Mouse (Mus musculus) stomach, embryonic 15.5 days (tissue): ENCODE measurements around the gene Arhgap23. TPM values are rescaled to one million over a fixed set of nuclear protein-coding genes. Genes with fewer than 3 reads are reported as not detected.

Experiments used
- ATAC-seq: fragments of 200-750 bp; cut with Nextera tagmentation; 2 replicates; pipeline ENCODE4 v1.8.0; 2017; ENCODE audit warnings: low read depth, moderate number of reproducible peaks, moderate TSS enrichment; ENCODE audit not compliant: insufficient read depth, low FRiP score
- H3K27ac ChIP-seq: fragments of 300-500 bp; sonication (generic); 2 replicates; pipeline ENCODE4 v1.5.1; 2015; ENCODE audit warnings: mild to moderate bottlenecking, inconsistent platforms
- H3K27me3 ChIP-seq: fragments of 300-500 bp; sonication (generic); replicated peaks from 2 replicates; pipeline ENCODE4 v1.6.1; 2015; ENCODE audit warnings: inconsistent platforms
- H3K36me3 ChIP-seq: fragments of 300-500 bp; sonication (generic); 2 replicates; pipeline ENCODE4 v1.6.1; 2015; ENCODE audit warnings: inconsistent platforms
- H3K4me1 ChIP-seq: fragments of 300-500 bp; sonication (generic); 2 replicates; pipeline ENCODE4 v1.6.1; 2015; ENCODE audit warnings: inconsistent platforms
- H3K4me2 ChIP-seq: fragments of 300-500 bp; sonication (generic); 2 replicates; pipeline ENCODE4 v1.6.1; 2015; ENCODE audit warnings: mild to moderate bottlenecking, inconsistent platforms
- H3K4me3 ChIP-seq: fragments of 300-500 bp; sonication (generic); replicated peaks from 2 replicates; pipeline ENCODE4 v1.5.1; 2015; ENCODE audit warnings: inconsistent platforms
- H3K9ac ChIP-seq: fragments of 300-500 bp; sonication (generic); 2 replicates; pipeline ENCODE4 v1.6.1; 2015; ENCODE audit warnings: inconsistent platforms
- H3K9me3 ChIP-seq: fragments of 300-500 bp; sonication (generic); 2 replicates; pipeline ENCODE4 v1.6.1; 2016; ENCODE audit warnings: inconsistent platforms
- WGBS: fragments of 180-500 bp; shearing (Covaris S2); methylation state at CpG from one replicate; pipeline ENCODE4 v1.1.7; 2015; 5-methylcytosine and 5-hydroxymethylcytosine counted together
- polyA plus RNA-seq: library from polyadenylated mRNA; unstranded; fragments of >200 nt; fragmentation: Nextera tagmentation; extraction: Ambion mirVana; gene quantifications from 2 replicates; pipeline ENCODE4 v1.2.1, GENCODE M21; 2015

Arhgap23 gene
- polyA plus RNA-seq, 1 experiment from 2014 or later, result 6.2 TPM

DNA sequence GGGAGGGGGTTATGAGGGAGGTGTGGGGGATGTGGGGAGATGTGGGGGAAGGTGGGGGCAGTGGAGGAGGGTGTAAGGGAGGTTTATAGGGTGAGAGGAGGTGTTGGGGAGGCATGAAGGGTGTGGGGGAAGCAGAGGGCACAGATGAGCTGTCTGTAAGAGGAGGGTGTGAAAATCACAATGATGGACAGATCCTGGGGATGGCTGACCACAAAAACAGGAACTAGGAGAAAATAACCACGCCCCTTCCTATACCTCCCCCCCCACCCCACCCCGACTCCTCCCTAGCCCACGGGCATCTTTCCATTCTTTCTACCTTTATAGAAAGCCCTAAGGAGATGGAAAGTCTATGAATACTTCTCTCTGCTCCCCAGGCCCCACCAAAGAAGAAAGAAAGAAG lies 124.8 kb downstream of the Arhgap23 start:
- peaks cover 52% of the 10 kb centered on the region for H3K27me3 ChIP-seq
- H3K4me1 ChIP-seq, result peaks cover 15% of the 10 kb centered on the region
- no peak for ATAC-seq

DNA sequence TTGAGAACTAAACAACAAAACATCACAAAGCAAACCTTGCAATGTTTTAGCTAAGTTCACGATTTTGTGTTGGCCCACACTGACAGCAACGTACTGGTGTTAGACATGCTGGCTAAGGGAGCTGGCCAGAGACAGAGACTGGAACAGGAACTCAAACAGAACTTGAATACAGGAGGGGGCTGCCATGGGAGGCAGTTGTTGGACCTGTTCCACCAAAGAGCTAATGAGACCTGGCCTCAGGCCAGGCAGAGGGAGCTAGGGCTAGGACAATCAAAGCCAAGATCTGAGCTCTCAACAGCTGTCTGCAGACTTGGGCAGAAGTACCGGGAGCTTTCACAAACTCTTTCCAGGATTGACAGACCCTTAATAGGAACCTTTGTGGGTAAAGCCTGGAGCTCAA lies 125.3 kb downstream of the Arhgap23 start:
- Histone ChIP-seq H3K27me3 (peaks cover 52% of the 10 kb centered on the region), H3K4me1 (peaks cover 13% of the 10 kb centered on the region), H3K27ac (no peak overlapping the region), H3K9me3 (no peaks in the 10 kb centered on the region), H3K9ac (no peak overlapping the region), H3K36me3 (no peaks in the 10 kb centered on the region), H3K4me2 (no peak overlapping the region), H3K4me3 (no peak overlapping the region)
- 21% methylated on average over 3 of the region's 3 CpGs for WGBS
- ATAC-seq, result peak; percentile 40; the same call in 1 of the 2 replicates

More for the DNA sequence above, 124.8 kb downstream of the Arhgap23 start:
- WGBS, result 53% methylated on average over 3 of the region's 3 CpGs
- Histone ChIP-seq H3K9ac (no peak overlapping the region), H3K4me3 (no peak overlapping the region), H3K36me3 (no peaks in the 10 kb centered on the region), H3K4me2 (no peak overlapping the region), H3K27ac (no peak overlapping the region), H3K9me3 (no peaks in the 10 kb centered on the region)

DNA sequence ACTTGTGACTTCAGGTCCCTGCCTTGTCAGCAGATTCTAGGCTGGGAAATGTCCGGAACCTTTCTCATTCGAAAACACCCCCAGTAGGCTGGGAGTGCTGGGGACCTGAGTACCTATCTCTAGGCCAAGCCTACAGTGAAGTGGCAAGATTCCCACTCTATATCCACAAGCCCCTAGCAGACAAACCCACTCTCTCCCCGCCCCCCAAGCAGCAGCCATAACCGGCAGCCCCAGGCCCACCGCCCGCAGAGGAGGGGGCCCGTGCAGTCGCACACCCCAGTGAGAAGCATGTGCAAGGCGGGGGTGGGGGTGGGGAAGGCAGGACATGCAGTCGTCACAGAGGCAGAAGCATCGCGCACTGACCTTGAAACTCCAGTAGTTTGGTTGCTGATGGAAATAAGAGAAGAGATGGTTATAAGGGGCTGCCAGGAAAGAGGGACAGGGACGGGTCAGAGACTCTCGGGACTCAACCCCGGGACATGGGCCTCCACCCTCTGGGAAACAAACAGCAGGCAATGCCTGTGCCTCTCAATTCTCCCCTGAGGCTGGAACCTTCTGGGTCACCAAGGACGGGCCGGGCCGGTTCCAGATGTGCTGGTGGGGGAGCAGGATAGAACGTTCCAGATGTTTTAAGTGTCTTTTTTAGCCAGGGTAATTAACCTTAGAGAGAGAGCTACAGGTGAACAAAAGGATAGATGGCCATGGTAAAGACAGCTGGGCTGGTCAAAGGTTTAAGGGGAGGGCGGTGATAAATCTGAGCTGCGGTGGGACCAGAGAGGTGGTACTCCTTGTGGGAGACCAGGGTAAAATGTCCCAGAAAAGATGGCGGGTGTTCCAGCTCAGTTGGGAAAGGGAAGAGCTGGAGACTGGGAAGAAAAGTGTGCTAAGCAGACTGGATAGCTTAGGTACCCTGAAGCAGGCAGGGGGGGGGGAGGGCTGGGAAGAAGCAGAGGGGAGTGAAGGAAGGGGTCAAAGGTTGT lies 127.1 kb downstream of the Arhgap23 start:
- peaks cover 51% of the 10 kb centered on the region for H3K27me3 ChIP-seq
- no peak for ATAC-seq
- no peaks in the 10 kb centered on the region for H3K36me3 ChIP-seq
- H3K27ac ChIP-seq, result no peak overlapping the region
- H3K9me3 ChIP-seq, result no peaks in the 10 kb centered on the region
- no peak overlapping the region for H3K4me2 ChIP-seq
- H3K4me1 ChIP-seq, result peaks cover 12% of the 10 kb centered on the region
- H3K9ac ChIP-seq, result no peak overlapping the region
- H3K4me3 ChIP-seq, result no peak overlapping the region
- 76% methylated on average over 22 of the region's 22 CpGs for WGBS

DNA sequence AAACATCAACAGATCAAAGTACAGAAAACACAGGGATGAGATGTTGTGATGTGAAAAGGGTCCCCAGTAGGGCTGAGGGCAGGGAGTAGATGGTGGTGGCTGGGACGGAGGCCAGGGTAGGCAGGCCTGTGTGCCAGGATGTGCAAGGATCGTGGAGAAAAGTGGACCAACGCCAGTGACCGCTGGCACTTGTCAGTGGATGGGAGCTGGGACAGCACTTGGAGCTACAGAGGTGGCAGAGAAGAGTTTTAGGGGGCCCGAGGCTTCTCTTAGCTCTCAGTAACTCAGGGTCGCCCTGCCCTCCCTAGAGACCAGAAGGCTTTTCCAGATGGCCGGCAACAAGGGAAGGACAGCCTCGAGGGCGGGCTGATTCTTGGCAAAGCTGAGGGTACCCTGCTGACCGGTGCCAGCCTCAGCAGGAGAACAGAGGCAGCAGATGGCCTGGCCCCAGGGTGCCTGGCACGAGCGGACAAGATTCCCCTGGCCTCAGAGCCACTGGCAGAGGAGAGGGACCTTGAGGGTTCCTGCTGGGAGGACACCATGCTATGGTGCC lies 127.9 kb downstream of the Arhgap23 start:
- ATAC-seq, result no peak
- Histone ChIP-seq H3K4me3 (no peak overlapping the region), H3K9ac (no peak overlapping the region), H3K27me3 (peaks cover 53% of the 10 kb centered on the region), H3K27ac (no peak overlapping the region), H3K4me1 (peaks cover 12% of the 10 kb centered on the region), H3K4me2 (no peak overlapping the region), H3K9me3 (no peaks in the 10 kb centered on the region), H3K36me3 (no peaks in the 10 kb centered on the region)
- 56% methylated on average over 12 of the region's 12 CpGs for WGBS

DNA sequence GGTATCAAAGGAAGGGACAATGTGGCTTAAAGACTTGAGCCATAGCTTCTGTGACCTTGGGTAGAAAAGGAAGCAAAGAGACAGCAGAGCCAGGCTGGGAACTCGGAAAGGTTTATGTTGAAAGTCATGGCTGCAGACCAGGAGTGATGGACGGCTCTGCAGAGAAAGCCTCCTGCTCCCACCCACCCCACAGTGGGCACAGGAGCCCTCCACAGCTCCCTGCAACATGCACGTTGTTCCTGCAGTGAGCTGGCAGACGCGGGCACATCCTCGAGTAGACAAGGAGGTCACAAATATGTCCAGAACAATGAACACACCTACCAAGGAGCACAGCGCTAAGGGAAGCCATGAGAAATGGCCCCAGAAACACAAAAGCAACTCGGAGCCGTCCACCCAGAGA lies 128.6 kb downstream of the Arhgap23 start:
- Histone ChIP-seq H3K9me3 (no peaks in the 10 kb centered on the region), H3K4me1 (peaks cover 12% of the 10 kb centered on the region), H3K27me3 (peaks cover 60% of the 10 kb centered on the region), H3K4me3 (no peak overlapping the region), H3K36me3 (no peaks in the 10 kb centered on the region), H3K9ac (no peak overlapping the region), H3K4me2 (no peak overlapping the region), H3K27ac (no peak overlapping the region)
- WGBS, result 78% methylated on average over 9 of the region's 9 CpGs
- no peak for ATAC-seq

DNA sequence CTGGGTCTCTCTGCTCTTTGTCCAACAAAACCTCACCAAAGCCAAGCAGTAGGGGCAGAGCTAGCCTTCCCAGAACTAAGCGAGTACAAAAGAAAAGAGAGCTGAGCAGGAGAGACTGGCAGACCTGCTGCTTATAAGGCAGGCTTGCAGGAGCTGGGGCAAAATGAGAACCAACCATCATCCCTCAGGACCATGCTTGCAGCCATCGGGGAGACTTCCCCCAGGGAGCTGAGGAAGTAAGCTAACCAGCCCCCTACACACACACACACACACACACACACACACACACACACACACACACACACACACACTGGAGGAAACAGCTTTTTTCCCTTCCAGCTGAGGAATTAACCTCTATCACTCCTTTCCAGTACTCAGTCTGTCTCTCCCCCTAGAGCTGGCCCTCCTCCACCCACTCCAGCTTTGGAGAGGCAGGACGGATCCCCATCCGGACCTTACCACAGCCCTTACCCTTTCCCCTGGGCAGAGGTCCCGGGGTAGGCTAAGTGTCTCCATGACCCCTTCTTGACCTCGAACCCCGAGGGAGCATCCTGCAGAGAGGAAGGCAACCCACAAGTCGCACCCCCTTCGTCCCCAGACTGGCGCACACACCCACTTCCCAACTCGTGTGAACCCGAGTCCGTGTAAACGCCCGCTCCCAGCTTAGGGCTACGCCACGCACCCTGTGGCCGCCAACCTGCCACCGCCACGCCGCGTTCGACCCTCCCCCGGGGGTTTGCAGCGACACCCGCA lies 130.7 kb downstream of the Arhgap23 start:
- H3K9ac ChIP-seq, result 0 out of 2 replicates have a peak overlapping the region, but pooled peaks have one; percentile 34
- H3K27ac ChIP-seq, result no peak overlapping the region
- H3K9me3 ChIP-seq, result no peaks in the 10 kb centered on the region
- peaks cover 81% of the 10 kb centered on the region for H3K27me3 ChIP-seq
- peaks cover 11% of the 10 kb centered on the region for H3K4me1 ChIP-seq
- H3K4me3 ChIP-seq, result peak overlapping the region; percentile 57
- H3K4me2 ChIP-seq, result peak overlapping the region; percentile 99
- no peak for ATAC-seq
- WGBS, result 5% methylated on average over 26 of the region's 26 CpGs
- H3K36me3 ChIP-seq, result no peaks in the 10 kb centered on the region

DNA sequence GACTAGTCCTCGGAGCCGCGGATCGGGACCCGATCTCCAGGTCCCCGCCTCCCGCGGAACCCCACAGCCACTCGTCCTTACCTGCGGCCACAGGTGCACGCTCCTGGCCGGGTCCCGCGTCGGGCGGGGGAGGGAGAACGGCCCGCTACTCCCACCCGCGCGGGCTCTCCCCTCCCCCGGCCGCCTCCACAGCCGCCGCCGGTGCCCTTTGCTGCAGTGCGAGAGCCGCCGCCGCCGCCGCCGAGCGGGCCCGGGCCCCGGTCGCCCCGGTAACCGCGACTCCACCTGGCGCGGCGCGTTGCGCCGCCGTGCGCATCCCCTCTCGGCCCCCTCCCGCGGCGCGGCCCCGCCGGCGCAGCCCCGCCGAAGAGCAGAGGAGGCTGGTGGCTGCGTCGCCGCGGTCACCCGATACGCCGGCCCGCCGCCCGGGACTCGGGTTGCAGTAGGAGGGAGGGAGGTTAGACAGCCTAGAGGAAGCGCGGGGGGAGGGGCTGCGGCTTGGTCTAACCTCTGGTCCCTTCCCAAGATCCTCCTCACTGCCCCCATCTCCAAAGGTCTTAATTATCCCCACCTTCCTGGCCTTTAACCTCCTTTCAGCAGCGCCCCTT lies 131.6 kb downstream of the Arhgap23 start:
- no peaks in the 10 kb centered on the region for H3K36me3 ChIP-seq
- 1% methylated on average over 45 of the region's 73 CpGs for WGBS
- H3K4me1 ChIP-seq, result peaks cover 9% of the 10 kb centered on the region
- peaks cover 90% of the 10 kb centered on the region for H3K27me3 ChIP-seq
- no peak overlapping the region for H3K27ac ChIP-seq
- peak overlapping the region; percentile 99 for H3K4me2 ChIP-seq
- ATAC-seq, result peak; percentile 28; the same call in 1 of the 2 replicates
- H3K9me3 ChIP-seq, result no peaks in the 10 kb centered on the region
- peak overlapping the region; percentile 34; the same call in 1 of the 2 replicates for H3K9ac ChIP-seq
- H3K4me3 ChIP-seq, result peak overlapping the region; percentile 57

DNA sequence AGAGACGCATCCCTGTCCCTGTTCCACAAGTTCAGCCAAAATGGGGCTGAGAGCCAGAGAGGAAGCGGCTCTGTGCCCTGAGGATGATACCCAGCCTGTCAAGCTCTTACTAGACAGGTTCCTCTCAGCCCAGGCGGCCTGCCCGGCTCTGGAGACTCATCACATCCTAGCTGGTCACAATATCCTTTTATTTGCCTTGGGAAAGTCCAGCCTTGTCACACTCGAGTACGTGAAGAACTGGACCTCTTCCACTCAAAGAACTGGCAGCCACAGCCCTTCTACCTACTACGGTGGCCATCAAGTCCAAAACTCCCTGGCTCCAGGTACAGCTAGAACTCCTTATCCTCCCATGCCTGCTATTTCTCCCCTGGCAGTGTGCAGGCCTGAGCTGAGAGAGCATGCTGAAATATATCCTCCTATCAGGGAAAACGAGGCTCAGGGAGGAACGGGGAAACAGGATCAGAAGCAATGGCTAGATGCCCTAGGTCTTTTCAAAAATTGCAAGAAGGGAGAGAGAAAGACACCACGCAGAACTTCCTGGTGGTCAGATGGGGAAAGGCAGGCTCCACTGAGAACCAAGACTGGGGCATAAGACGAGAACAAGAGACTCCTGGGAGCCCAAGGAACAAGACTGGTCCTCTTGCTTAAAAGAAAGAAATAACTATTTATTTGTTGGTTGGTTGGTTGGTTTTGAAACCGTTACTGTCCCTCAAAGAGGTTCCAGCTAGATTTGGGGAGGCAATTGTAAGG lies 132.8 kb downstream of the Arhgap23 start:
- Histone ChIP-seq H3K4me1 (peaks cover 9% of the 10 kb centered on the region), H3K36me3 (no peaks in the 10 kb centered on the region), H3K4me3 (no peak overlapping the region), H3K27ac (no peak overlapping the region), H3K9me3 (no peaks in the 10 kb centered on the region), H3K27me3 (peaks cover 90% of the 10 kb centered on the region), H3K4me2 (no peak overlapping the region), H3K9ac (no peak overlapping the region)
- 66% methylated on average over 12 of the region's 12 CpGs for WGBS
- no peak for ATAC-seq

DNA sequence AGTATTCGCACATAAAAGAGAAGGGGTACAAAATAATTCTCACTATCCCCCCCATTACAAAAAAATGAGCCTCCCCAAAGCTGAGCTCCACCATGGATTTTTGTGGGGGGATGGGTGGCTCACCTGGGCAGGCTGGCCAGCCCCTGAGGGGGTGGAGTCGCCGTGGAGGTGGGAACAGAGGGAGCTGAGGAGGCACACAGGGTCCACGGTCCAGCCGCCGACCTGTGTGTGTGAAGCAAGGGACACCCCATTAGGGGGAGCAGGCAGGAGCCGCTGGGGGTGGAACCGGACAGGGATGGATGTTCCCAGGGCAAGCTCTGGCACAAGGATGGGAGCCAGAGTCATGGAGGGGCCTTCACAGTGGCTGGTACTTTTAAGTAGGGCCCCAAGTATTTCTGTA lies 133.4 kb downstream of the Arhgap23 start:
- 47% methylated on average over 8 of the region's 8 CpGs for WGBS
- H3K4me3 ChIP-seq, result no peak overlapping the region
- H3K27me3 ChIP-seq, result peaks cover 84% of the 10 kb centered on the region
- no peak overlapping the region for H3K27ac ChIP-seq
- H3K9me3 ChIP-seq, result no peaks in the 10 kb centered on the region
- no peaks in the 10 kb centered on the region for H3K36me3 ChIP-seq
- peaks cover 9% of the 10 kb centered on the region for H3K4me1 ChIP-seq
- no peak for ATAC-seq
- no peak overlapping the region for H3K4me2 ChIP-seq
- no peak overlapping the region for H3K9ac ChIP-seq
